Mouse (Mus musculus) skeletal muscle tissue, adult 2 months (tissue): ENCODE results near the gene Tmcc3.
A peak's percentile ranks its signal among the peaks of the same experiment; 100 is the strongest.

Experiments used
- DNase-seq: peaks from one replicate; pipeline ENCODE4 v3.0.0-alpha.2; 2012; ENCODE audit warnings: low read depth, low spot score

The Tmcc3 gene

DNA sequence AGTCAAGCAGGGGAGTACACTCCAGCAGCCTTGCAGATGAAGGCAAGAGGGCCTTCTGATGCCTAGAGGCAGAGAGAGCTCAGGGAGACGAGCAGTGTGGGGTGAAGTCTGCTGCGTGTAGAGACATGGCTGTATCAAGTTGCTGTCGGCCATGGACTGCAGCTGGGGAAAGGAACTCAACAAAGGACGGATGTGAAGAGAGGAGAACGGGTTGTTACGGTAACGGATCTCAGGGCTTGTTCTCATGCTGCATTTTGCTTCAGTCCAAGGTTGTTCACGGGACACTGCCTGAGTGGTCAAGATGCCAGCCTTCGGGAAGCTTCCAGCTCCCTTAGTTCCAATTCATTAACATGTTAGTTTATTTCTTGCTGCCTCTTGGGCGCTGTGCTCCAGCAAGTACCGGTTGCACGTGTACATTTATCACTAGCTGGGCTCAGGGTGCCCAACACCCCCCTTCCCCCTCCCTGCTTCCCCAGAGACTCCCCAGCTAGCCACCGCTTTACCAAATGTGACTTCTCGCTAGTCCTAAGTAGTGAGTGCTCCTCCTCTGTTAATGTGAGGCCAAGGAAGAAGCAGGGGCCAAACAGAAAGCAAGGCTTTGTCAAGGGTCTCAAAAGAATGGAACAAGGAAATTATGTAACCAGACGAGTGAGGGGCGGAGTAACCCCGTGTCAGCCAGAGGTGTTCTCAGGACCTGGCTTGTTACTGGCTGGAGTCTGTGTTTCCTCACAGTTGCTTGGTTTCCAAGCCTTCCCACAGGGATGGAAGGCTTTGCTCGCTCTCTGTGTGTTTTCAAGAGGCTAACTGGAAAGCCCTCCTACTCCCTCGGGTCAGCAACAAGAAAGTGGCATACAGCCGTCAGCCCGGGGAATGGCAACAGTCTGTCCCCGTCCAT lies 104.4 kb downstream of the Tmcc3 start:
- peak; percentile 56 for DNase-seq

GRCm38 (mm10) chr10:94417643-94418042 lies 105.9 kb downstream of the Tmcc3 start:
- DNase-seq = no peak

GRCm38 (mm10) chr10:94426000-94426920 lies 114.5 kb downstream of the Tmcc3 start:
- DNase-seq = peak; percentile 46

- DNase-seq = no peak
Measured at GRCm38 (mm10) chr10:94426921-94427270, 115.1 kb downstream of the Tmcc3 start.

DNA sequence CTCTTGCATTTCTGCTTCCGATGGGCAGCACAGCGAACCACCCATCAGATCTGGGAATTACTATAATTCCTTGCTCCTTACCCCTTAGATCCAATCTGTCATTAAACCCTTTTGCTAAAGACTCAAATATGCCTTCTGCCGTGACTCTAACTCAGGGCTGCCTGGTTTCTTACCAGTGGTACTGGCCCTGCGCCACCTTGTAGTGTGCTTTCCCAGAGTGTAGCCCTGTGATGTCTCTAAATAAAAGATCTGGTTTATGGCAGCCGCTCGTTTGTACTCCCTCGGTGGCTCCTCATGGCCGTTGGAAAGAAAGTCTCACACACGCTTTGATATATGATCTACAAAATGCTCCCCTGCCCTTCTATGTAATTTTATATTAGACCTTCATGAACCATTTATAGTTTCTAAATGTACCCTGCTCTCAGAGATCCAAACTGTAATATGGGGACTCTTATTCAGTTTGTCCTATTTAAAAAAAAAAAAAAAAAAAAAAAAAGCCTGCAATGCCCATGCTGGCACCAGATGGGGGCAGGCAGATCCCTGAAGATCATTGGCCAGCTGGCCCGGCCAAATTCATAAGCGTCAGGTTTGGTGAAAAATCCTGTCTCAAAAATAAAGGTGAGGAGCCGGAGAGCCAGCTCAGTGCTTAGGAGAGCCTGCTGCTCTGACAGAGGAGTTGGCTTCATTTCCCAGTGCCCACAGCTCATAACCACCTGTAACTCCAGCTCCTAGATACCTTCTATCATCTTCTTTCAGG lies 116.6 kb downstream of the Tmcc3 start:
- no peak for DNase-seq

GRCm38 (mm10) chr10:94430566-94430965 lies 118.8 kb downstream of the Tmcc3 start:
- DNase-seq = no peak

GRCm38 (mm10) chr10:94432933-94433332 lies 121.2 kb downstream of the Tmcc3 start:
- DNase-seq = peak; percentile 36

DNA sequence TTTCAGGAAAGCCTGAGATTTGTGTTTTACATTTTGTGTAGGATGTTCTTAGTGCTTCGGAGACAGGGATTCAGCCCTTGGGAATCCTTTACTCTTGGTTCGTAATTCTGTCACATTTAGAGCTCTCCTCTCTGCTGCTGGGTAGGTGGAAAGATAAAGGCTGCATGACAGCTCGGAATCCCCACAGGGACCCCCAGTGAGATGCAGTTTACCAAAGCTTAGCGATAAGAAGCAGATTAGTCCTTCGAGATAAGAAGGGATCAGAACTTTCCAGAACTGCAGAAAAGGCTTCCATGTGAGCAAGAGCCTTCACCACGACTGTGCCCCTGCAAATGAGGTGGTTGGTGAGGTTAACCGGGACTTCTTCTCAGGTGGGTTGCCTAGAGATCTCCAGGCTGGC lies 122.2 kb downstream of the Tmcc3 start:
- DNase-seq = no peak

DNA sequence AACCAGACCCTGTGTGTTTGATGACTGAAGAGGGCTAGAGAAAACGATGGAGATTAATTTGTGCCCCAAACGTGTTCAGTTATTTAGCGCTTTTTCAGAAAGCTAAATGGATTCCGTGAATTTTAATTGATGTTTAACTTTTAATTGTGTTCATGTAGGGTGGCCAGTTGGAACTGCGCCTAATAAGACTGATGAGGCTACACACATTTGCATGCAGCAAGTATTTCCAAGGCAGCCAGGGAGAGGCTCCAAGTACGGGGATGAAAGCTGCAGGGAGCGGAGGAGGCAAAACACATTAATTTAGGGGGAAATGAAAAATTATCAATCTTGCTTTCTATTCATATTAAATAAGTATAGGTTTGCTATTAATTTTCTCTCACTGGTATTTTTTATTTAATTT lies 131.0 kb downstream of the Tmcc3 start:
- no peak for DNase-seq

- DNase-seq = no peak
Measured at GRCm38 (mm10) chr10:94443453-94443852, 131.7 kb downstream of the Tmcc3 start.

- no peak for DNase-seq
Measured at GRCm38 (mm10) chr10:94445192-94445591, 133.4 kb downstream of the Tmcc3 start.

- DNase-seq = no peak
Measured at GRCm38 (mm10) chr10:94446379-94447008, 134.7 kb downstream of the Tmcc3 start.

- no peak for DNase-seq
Measured at GRCm38 (mm10) chr10:94449676-94450075, 137.9 kb downstream of the Tmcc3 start.

DNA sequence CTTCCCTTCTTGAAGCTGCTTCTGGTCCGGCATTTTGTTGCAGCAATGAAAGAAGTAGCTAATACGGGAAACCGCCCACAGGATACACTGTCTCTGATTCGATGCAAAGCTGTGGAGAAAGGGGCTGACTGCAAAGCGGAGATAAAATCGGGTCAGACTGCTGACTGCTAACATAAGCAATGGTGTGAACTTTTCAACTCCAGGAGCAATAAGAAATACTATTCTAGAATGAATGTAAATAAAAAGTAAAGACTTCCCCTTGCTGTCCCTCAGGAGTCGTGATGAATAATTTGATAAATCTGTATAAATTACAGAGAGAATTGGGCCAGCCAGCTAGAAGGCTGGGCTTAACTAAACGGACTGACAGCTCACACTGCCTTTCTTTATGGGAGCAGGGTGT lies 139.0 kb downstream of the Tmcc3 start:
- no peak for DNase-seq

DNA sequence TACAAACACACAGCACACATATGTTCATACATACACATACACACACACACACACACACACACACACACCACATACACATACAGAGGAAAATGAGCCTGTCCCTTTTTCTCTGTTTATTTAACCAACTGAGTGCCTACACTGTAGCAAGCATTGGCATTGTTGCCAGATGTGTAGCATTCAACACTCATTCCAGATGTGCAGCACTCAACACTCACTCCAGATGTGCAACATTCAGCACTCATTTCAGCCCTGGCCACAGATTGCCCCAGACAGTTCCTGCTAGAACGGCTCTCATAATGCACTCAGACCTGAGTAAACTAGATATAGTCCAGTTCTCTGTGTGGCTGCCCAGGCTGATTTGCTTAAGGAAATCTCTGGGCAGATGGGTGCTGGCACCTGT lies 145.7 kb downstream of the Tmcc3 start:
- no peak for DNase-seq

DNA sequence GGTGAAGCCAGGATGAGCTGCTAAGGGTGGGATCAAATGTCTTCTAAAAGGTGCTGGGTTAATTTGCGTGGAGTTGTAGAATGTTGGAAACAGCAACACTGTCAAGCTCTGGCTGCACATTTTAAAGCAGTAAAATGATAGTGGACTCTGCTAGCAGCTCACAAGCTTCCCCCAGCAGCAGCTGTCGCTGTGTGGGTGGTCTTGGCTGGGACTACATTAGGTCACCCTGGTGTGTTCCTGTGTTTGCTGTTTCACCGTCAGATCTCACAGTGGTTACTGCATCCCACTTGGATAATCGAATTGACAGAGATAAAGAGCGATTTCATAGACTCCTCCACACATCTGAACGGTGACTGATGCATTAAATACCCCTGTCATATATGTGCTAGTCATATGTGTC lies 146.9 kb downstream of the Tmcc3 start:
- DNase-seq = peak; percentile 36

DNA sequence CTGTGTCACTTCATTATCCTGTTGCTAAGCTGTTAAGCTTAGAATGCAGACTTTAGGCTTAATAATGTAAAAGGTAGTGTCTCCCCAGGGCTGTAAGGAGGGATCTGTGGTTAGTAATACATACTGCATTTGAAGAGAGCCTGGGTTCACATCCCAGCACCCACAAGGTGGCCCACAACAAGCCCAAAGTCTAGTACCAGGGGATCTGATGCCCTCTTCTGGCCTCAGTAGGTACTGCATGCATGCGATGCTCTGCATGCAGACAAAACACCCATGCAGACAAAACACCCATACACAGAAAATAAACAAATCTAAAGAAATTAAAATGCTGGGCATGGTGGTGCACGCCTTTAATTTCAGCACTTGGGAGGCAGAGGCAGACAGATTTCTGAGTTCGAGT lies 149.6 kb downstream of the Tmcc3 start:
- no peak for DNase-seq

DNA sequence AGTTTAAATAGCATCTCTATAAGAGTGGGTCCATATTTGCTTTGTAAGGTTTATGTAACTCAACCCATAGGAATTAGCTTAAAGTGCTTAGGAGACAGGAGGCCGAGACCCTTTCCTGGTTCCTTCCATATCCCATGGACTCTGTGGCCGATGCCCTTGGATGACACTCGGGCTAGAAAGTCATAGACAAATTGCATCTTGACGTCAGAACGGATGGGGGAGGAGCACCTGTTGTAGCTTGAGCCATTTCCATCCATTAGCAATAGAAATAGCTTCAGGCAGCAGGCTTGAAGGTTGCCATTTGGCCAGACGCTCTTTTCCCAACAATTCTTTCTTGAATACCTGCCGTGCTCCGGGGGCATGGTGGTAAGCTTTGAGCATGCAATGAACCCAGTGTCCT lies 150.1 kb downstream of the Tmcc3 start:
- DNase-seq = no peak

GRCm38 (mm10) chr10:94462386-94463064 lies 150.8 kb downstream of the Tmcc3 start:
- peak; percentile 89 for DNase-seq

DNA sequence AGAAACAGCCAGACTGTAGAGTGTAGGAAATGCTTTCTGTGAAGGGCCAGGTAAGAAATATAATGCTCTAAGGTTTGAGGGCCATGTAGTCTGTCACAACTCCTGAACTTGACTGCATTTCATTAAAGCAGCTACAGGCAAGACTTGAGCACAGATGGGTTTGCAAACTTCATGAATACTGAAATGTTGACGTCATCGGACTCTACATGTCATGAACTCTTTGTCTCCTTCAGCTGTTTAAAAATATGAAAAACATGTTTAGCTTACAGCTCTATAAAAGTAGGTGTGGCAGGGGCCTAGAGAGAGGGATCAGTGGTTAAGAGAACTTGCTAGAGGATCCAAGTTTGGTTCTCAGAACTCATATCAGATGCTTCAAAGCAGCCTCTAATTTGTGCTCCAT lies 151.7 kb downstream of the Tmcc3 start:
- DNase-seq = no peak

DNA sequence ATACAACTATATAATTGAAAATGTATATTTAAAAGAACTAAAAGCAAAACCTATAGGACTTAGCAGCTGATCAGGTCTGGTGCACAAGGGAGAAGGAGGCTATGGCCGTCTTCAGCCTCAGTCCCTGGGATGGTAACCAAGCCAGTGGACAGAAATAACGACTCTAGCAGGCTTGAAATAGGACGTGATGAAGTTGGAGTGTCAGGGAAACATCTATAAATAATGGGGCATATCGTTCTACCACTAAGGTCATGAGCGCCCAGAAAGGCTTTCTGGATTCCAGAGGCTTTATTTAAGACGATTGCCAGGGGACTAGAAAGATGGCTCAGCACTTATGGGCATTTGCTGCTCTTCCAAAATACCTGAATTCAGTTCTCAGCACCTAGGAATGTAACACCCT lies 153.9 kb downstream of the Tmcc3 start:
- peak; percentile 83 for DNase-seq
